ENCODE assay signal across 15 mouse cellular contexts in the genomic region with DNA sequence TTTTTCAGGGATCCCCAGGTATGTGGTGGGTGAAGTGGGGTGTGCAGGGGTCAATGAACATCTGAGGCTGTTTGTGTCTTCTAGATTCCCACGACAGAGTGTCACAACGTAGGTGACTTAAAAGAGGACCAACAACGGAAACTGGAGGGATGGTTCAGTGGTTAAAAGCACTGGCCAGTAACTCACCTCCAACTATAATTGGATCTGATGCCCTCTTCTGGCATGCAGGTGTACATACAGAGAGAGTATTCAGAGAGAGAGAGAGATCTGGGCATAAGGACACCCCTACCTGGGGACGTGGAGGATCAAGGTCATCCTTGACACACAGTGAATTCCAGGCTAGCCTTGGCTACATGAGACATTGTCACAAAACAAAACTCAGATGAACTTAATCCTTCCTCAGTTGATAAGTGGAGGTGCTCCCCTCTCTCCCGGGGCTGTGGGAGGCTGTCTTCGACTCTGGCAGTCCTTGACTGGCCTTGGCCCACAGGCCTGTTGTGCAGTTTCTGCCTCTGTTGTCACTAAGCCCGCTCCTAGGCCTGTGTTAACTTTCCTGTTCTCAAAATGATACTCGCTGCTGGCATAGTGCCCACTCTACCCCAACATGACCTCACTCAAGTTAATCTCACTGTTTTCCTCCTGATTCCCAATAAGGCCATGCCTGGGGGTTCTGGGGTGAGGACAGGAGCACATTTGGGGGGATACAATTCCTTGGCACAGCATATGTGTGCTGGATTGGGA. TPM values are rescaled to one million over a fixed set of nuclear protein-coding genes. Genes with fewer than 3 reads are reported as not detected.
A peak's percentile ranks its signal among the peaks of the same experiment; 100 is the strongest.
DNase-seq lines count a peak whose midpoint lies in the region; ATAC-seq and TF ChIP-seq lines count a peak whose summit lies in the region.
"Had no signal": no experiment of that assay in that cellular context is flagged by ENCODE, and none has a peak within 500 bp of the region (broad histone marks: within the 10 kb centered on the region; RNA-seq: fewer than 3 reads in every experiment).

No protein-coding gene starts in this region.

- no peak overlapping the region for H3K4me2 ChIP-seq in forebrain, postnatal 0 days (ENCODE audit: low read depth)
- no peak overlapping the region for H3K4me2 ChIP-seq in forebrain, embryonic 12.5 days
- no peak overlapping the region for H3K4me2 ChIP-seq in liver, embryonic 14.5 days (ENCODE audit: low read depth)
- H3K4me2 ChIP-seq in liver, embryonic 12.5 days = no peak overlapping the region

- 51% methylated on average over 8 of the region's 8 CpGs for WGBS in forebrain, postnatal 0 days
- 57% methylated on average over 8 of the region's 8 CpGs for WGBS in forebrain, embryonic 12.5 days
- WGBS in liver, embryonic 14.5 days (ENCODE audit: insufficient replicate concordance) = 41% methylated on average over 8 of the region's 8 CpGs
- 50% methylated on average over 8 of the region's 8 CpGs for WGBS in liver, embryonic 12.5 days (ENCODE audit: insufficient replicate concordance)
- WGBS in limb, embryonic 10.5 days = 58% methylated on average over 8 of the region's 8 CpGs

- peaks cover 36% of the 10 kb centered on the region for H3K27me3 ChIP-seq in forebrain, postnatal 0 days (ENCODE audit: insufficient read depth, low read length)
- H3K27me3 ChIP-seq in forebrain, embryonic 12.5 days = peaks cover 85% of the 10 kb centered on the region
- H3K27me3 ChIP-seq in liver, embryonic 14.5 days (ENCODE audit: control insufficient read depth, insufficient read depth, low read length) = peaks cover 41% of the 10 kb centered on the region
- H3K27me3 ChIP-seq in liver, embryonic 12.5 days (replicated peaks) = peaks cover 54% of the 10 kb centered on the region
- H3K27me3 ChIP-seq in limb, embryonic 10.5 days (ENCODE audit: low read depth, poor library complexity, severe bottlenecking) = peaks cover 82% of the 10 kb centered on the region

- 0 out of 2 replicates have a peak, but pooled peaks cover 3% of the 10 kb centered on the region for H3K4me1 ChIP-seq in forebrain, postnatal 0 days (ENCODE audit: insufficient read depth)
- peaks cover 35% of the 10 kb centered on the region for H3K4me1 ChIP-seq in forebrain, embryonic 12.5 days
- H3K4me1 ChIP-seq in liver, embryonic 14.5 days (replicated peaks; ENCODE audit: control insufficient read depth in 2 of 2, insufficient read depth in 2 of 2, low read length in 1 of 2) = peaks cover 28 to 29% of the 10 kb centered on the region in 2 experiments
- peaks cover 71% of the 10 kb centered on the region for H3K4me1 ChIP-seq in liver, embryonic 12.5 days
- peaks cover 53% of the 10 kb centered on the region for H3K4me1 ChIP-seq in limb, embryonic 10.5 days

- H3K36me3 ChIP-seq in forebrain, postnatal 0 days (ENCODE audit: insufficient read depth) = no peaks in the 10 kb centered on the region
- peaks cover 26% of the 10 kb centered on the region for H3K36me3 ChIP-seq in forebrain, embryonic 12.5 days (replicated peaks)
- peaks cover 4% of the 10 kb centered on the region for H3K36me3 ChIP-seq in liver, embryonic 14.5 days (replicated peaks; ENCODE audit: control insufficient read depth, insufficient read depth, low read depth)
- H3K36me3 ChIP-seq in liver, embryonic 12.5 days = peaks cover 19% of the 10 kb centered on the region
- H3K36me3 ChIP-seq in limb, embryonic 10.5 days = peaks cover 32% of the 10 kb centered on the region

- no peak for ATAC-seq in forebrain, postnatal 0 days
- no peak for ATAC-seq in forebrain, embryonic 12.5 days (ENCODE audit: low FRiP score)
- no peak for ATAC-seq in liver, embryonic 14.5 days (ENCODE audit: insufficient read depth)
- ATAC-seq in liver, embryonic 12.5 days = no peak
- ATAC-seq in CD4-positive, CD25-positive, alpha-beta regulatory T cell, adult 4 months = peak; percentile 62
- ATAC-seq: forebrain, embryonic 14.5 days; hindbrain, embryonic 16.5 days had no signal

- no peaks in the 10 kb centered on the region for H3K9me3 ChIP-seq in forebrain, postnatal 0 days (ENCODE audit: low read length)
- H3K9me3 ChIP-seq in forebrain, embryonic 12.5 days = no peaks in the 10 kb centered on the region
- H3K9me3 ChIP-seq in liver, embryonic 14.5 days (ENCODE audit: control insufficient read depth, low read length) = no peaks in the 10 kb centered on the region
- no peaks in the 10 kb centered on the region for H3K9me3 ChIP-seq in liver, embryonic 12.5 days (replicated peaks)
- no peaks in the 10 kb centered on the region for H3K9me3 ChIP-seq in limb, embryonic 10.5 days (replicated peaks)

- peak; percentile 42 for TF ChIP-seq CTCF in forebrain, postnatal 0 days (IDR thresholded peaks at IDR 0.05; ENCODE audit: low read depth)
- peak; percentile 47 for TF ChIP-seq CTCF in liver, embryonic 14.5 days (IDR thresholded peaks at IDR 0.05; ENCODE audit: low read depth)

- no peak overlapping the region for H3K4me3 ChIP-seq in forebrain, postnatal 0 days (ENCODE audit: low read depth, low read length)
- no peak overlapping the region for H3K4me3 ChIP-seq in forebrain, embryonic 12.5 days (replicated peaks)
- H3K4me3 ChIP-seq in liver, embryonic 14.5 days (ENCODE audit: insufficient read depth in 1 of 2, low read depth in 2 of 2, low read length in 2 of 2) = no peak overlapping the region
- H3K4me3 ChIP-seq in liver, embryonic 12.5 days = no peak overlapping the region
- H3K4me3 ChIP-seq in limb, embryonic 10.5 days = peak overlapping the region; percentile 11; the same call in 1 of the 2 replicates

- H3K27ac ChIP-seq in forebrain, postnatal 0 days (ENCODE audit: low read depth, low read length) = no peak overlapping the region
- H3K27ac ChIP-seq in forebrain, embryonic 12.5 days = no peak overlapping the region
- no peak overlapping the region for H3K27ac ChIP-seq in liver, embryonic 14.5 days
- no peak overlapping the region for H3K27ac ChIP-seq in liver, embryonic 12.5 days
- no peak overlapping the region for H3K27ac ChIP-seq in limb, embryonic 10.5 days

- no peak for DNase-seq in forebrain, postnatal 0 days
- no peak for DNase-seq in liver, embryonic 14.5 days (ENCODE audit: low read depth in 3 of 3, low spot score in 3 of 3)
- DNase-seq in limb, embryonic 10.5 days (ENCODE audit: low spot score) = no peak
- DNase-seq in left cerebral cortex, adult 8-10 months (ENCODE audit: low spot score in 2 of 2) = no peak
- no peak for DNase-seq in thymus, postnatal 4 days
- DNase-seq: right cerebral cortex, postnatal 25 days; thymus, postnatal 25 days had no signal

- no peak for TF ChIP-seq EP300 in liver, embryonic 14.5 days (IDR thresholded peaks at IDR 0.05; ENCODE audit: low read depth)

- no peak overlapping the region for H3K9ac ChIP-seq in forebrain, postnatal 0 days
- no peak overlapping the region for H3K9ac ChIP-seq in forebrain, embryonic 12.5 days
- H3K9ac ChIP-seq in liver, embryonic 14.5 days (replicated peaks) = no peak overlapping the region
- no peak overlapping the region for H3K9ac ChIP-seq in liver, embryonic 12.5 days

RNA-seq across cellular contexts. Expression of a gene that starts 1.5 kb away (rescaled TPM):
- 0.15 TPM in 1 of 2 replicates, not detected in the other for total RNA-seq in forebrain, postnatal 0 days (2014; rRNA removed)
- not detected in 2 replicates for polyA plus RNA-seq in forebrain, postnatal 0 days (2015; fragmentation: Nextera tagmentation; extraction: Ambion mirVana)
- 0.08 TPM in 1 of 2 replicates, not detected in the other for polyA plus RNA-seq in forebrain, embryonic 12.5 days (2016; fragmentation: Nextera tagmentation; extraction: Ambion mirVana)
- polyA plus RNA-seq in liver, embryonic 14.5 days (2012; rRNA removed) = 0.01 TPM in 2 replicates
- polyA plus RNA-seq in liver, embryonic 14.5 days (2014; fragmentation: Nextera tagmentation; extraction: Ambion mirVana) = not detected in 2 replicates
- polyA plus RNA-seq in liver, embryonic 12.5 days (2016; fragmentation: Nextera tagmentation; extraction: Ambion mirVana) = 0.04 TPM in 1 of 2 replicates, not detected in the other
- polyA plus RNA-seq in CD4-positive, CD25-positive, alpha-beta regulatory T cell, adult 4 months (2017; shearing (Covaris generic)) = under 1 TPM; 0.15 to 0.28 TPM
- 0.09 TPM in 1 of 2 replicates, not detected in the other for polyA plus RNA-seq in limb, embryonic 10.5 days (2016; fragmentation: Nextera tagmentation; extraction: Ambion mirVana)
- total RNA-seq in left cerebral cortex, adult 8-10 months (2022) = 1 to 10 TPM; 2.0 to 2.3 (median 2.2) TPM
- total RNA-seq: monocyte, adult 5-6 weeks had no signal
- polyA plus RNA-seq: forebrain, embryonic 14.5 days; G1E; hindbrain, embryonic 16.5 days; liver, embryonic 16.5 days had no signal

RNA-seq across cellular contexts. Expression of a gene that starts 5.7 kb away (rescaled TPM):
- 15.1 and 21.6 TPM in 2 replicates for total RNA-seq in forebrain, postnatal 0 days (2014; rRNA removed)
- 25.1 and 25.2 TPM in 2 replicates for polyA plus RNA-seq in forebrain, postnatal 0 days (2015; fragmentation: Nextera tagmentation; extraction: Ambion mirVana)
- 92.6 and 97.1 TPM in 2 replicates for polyA plus RNA-seq in forebrain, embryonic 12.5 days (2016; fragmentation: Nextera tagmentation; extraction: Ambion mirVana)
- polyA plus RNA-seq in liver, embryonic 14.5 days (2012; rRNA removed) = 20.6 and 24.9 TPM in 2 replicates
- polyA plus RNA-seq in liver, embryonic 14.5 days (2014; fragmentation: Nextera tagmentation; extraction: Ambion mirVana) = 20.3 and 23.7 TPM in 2 replicates
- polyA plus RNA-seq in liver, embryonic 12.5 days (2016; fragmentation: Nextera tagmentation; extraction: Ambion mirVana) = 39.9 and 47.1 TPM in 2 replicates
- polyA plus RNA-seq in CD4-positive, CD25-positive, alpha-beta regulatory T cell, adult 4 months (2017; shearing (Covaris generic)) = 10 to 100 TPM; 14.4 to 17.3 TPM
- polyA plus RNA-seq in limb, embryonic 10.5 days (2016; fragmentation: Nextera tagmentation; extraction: Ambion mirVana) = 99.6 and 114 TPM in 2 replicates
- 10 to 100 TPM; 20.2 to 31.9 (median 27.2) TPM for total RNA-seq in left cerebral cortex, adult 8-10 months (2022)

RNA-seq across cellular contexts. Expression of a gene that starts 12.7 kb away (rescaled TPM):
- total RNA-seq in forebrain, postnatal 0 days (2014; rRNA removed) = 19.8 and 23.4 TPM in 2 replicates
- 10.1 TPM in 2 replicates for polyA plus RNA-seq in forebrain, postnatal 0 days (2015; fragmentation: Nextera tagmentation; extraction: Ambion mirVana)
- 8.2 and 8.4 TPM in 2 replicates for polyA plus RNA-seq in forebrain, embryonic 12.5 days (2016; fragmentation: Nextera tagmentation; extraction: Ambion mirVana)
- polyA plus RNA-seq in liver, embryonic 14.5 days (2012; rRNA removed) = 8.4 and 9.3 TPM in 2 replicates
- polyA plus RNA-seq in liver, embryonic 14.5 days (2014; fragmentation: Nextera tagmentation; extraction: Ambion mirVana) = 6.1 and 8.3 TPM in 2 replicates
- polyA plus RNA-seq in liver, embryonic 12.5 days (2016; fragmentation: Nextera tagmentation; extraction: Ambion mirVana) = 20.8 and 21.0 TPM in 2 replicates
- 1 to 10 TPM; 1.3 to 1.5 TPM for polyA plus RNA-seq in CD4-positive, CD25-positive, alpha-beta regulatory T cell, adult 4 months (2017; shearing (Covaris generic))
- 7.6 and 8.8 TPM in 2 replicates for polyA plus RNA-seq in limb, embryonic 10.5 days (2016; fragmentation: Nextera tagmentation; extraction: Ambion mirVana)
- total RNA-seq in left cerebral cortex, adult 8-10 months (2022) = 10 to 100 TPM; 36.8 to 42.2 (median 37.9) TPM

RNA-seq across cellular contexts. Expression of a gene that starts 16.1 kb away (rescaled TPM):
- total RNA-seq in forebrain, postnatal 0 days (2014; rRNA removed) = 2.4 and 3.9 TPM in 2 replicates
- 3.3 and 3.4 TPM in 2 replicates for polyA plus RNA-seq in forebrain, postnatal 0 days (2015; fragmentation: Nextera tagmentation; extraction: Ambion mirVana)
- polyA plus RNA-seq in forebrain, embryonic 12.5 days (2016; fragmentation: Nextera tagmentation; extraction: Ambion mirVana) = 2.1 and 2.9 TPM in 2 replicates
- 2.4 and 3.1 TPM in 2 replicates for polyA plus RNA-seq in liver, embryonic 14.5 days (2012; rRNA removed)
- polyA plus RNA-seq in liver, embryonic 14.5 days (2014; fragmentation: Nextera tagmentation; extraction: Ambion mirVana) = 1.9 and 3.3 TPM in 2 replicates
- 6.7 and 7.0 TPM in 2 replicates for polyA plus RNA-seq in liver, embryonic 12.5 days (2016; fragmentation: Nextera tagmentation; extraction: Ambion mirVana)
- 10 to 100 TPM; 19.3 to 22.0 TPM for polyA plus RNA-seq in CD4-positive, CD25-positive, alpha-beta regulatory T cell, adult 4 months (2017; shearing (Covaris generic))
- polyA plus RNA-seq in limb, embryonic 10.5 days (2016; fragmentation: Nextera tagmentation; extraction: Ambion mirVana) = 3.2 and 3.6 TPM in 2 replicates
- total RNA-seq in left cerebral cortex, adult 8-10 months (2022) = 1 to 10 TPM in 2 of 4 experiments, under 1 TPM in 2; 0.63 to 1.3 (median 0.93) TPM
- total RNA-seq: G1E; monocyte, adult 5-6 weeks had no signal
- polyA plus RNA-seq: G1E had no signal

RNA-seq across cellular contexts. Expression of a gene that starts 21.0 kb away (rescaled TPM):
- not detected in 2 replicates for total RNA-seq in forebrain, postnatal 0 days (2014; rRNA removed)
- 0.16 and 0.20 TPM in 2 replicates for polyA plus RNA-seq in forebrain, postnatal 0 days (2015; fragmentation: Nextera tagmentation; extraction: Ambion mirVana)
- 0.36 and 1.2 TPM in 2 replicates for polyA plus RNA-seq in forebrain, embryonic 12.5 days (2016; fragmentation: Nextera tagmentation; extraction: Ambion mirVana)
- 0.55 and 0.78 TPM in 2 replicates for polyA plus RNA-seq in liver, embryonic 14.5 days (2012; rRNA removed)
- 0.44 and 0.60 TPM in 2 replicates for polyA plus RNA-seq in liver, embryonic 14.5 days (2014; fragmentation: Nextera tagmentation; extraction: Ambion mirVana)
- polyA plus RNA-seq in liver, embryonic 12.5 days (2016; fragmentation: Nextera tagmentation; extraction: Ambion mirVana) = 1.4 TPM in 2 replicates
- polyA plus RNA-seq in CD4-positive, CD25-positive, alpha-beta regulatory T cell, adult 4 months (2017; shearing (Covaris generic)) = 1 to 10 TPM in 1 of 2 experiments, under 1 TPM in 1; 0.34 to 2.0 TPM
- polyA plus RNA-seq in limb, embryonic 10.5 days (2016; fragmentation: Nextera tagmentation; extraction: Ambion mirVana) = 0.24 and 0.38 TPM in 2 replicates
- total RNA-seq in left cerebral cortex, adult 8-10 months (2022) = 1 to 10 TPM in 3 of 4 experiments, under 1 TPM in 1; 0.77 to 2.4 (median 1.2) TPM
- polyA plus RNA-seq: forebrain, embryonic 14.5 days had no signal
